Mouse (Mus musculus) yolk sac, embryonic 10.5 days (tissue): ENCODE data around the gene Scamp3.
"Not testable (repeated sequence)": the region's sequence is repeated elsewhere in the genome, so short reads cannot be mapped to it uniquely, and the experiment has no call there.

Source experiments
- DNase-seq: peaks from one replicate; pipeline ENCODE4 v3.0.0-alpha.2; 2017; ENCODE audit warnings: low spot score

Gene Scamp3

GRCm38 (mm10) chr3:89199839-89200238 lies 22.6 kb downstream of the Scamp3 start:
- DNase-seq = no peak

DNA sequence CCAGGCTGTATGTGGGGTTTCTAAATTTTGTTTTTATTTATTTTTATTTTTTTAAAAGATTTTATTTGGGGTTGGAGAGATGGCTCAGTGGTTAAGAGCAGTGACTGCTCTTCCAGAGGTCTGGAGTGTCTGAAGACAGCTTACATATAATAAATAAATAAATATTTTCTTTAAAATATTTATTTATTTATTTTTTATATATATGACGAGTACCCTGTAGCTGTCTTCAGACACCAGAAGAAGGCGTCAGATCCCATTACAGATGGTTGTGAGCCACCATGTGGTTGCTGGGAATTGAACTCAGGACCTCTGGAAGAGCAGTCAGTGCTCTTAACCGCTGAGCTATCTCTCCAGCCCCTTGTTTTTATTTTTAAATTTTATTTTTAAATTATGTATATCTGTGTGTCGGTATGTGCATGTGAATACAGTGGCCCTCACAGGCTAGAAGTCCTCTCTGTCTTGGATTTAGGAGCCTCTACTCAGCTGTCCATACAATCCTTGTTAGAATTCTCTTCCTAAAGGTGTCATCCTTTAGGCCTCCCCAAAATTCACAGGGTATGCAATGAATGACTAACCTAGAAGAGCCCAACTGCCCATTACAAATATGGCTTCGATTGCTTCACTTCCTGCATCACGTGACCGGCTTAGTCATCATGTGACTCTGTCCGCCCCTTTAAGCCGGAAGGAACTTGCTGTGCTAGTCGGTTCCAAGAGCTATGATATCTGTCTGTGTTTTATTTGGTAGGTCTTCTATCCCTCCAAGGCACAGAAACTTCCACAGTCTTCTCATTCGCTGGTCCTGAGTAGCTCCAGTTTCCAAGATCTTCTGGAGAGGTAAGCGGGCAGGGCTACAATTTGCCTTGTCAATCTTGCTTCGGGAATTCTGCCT lies 25.2 kb downstream of the Scamp3 start, which contains the start of gene Gba:
Gene Gba (plus strand): TSS at position 676 of the 889 bp plus-strand sequence.
- peak; percentile 86 for DNase-seq

- no peak for DNase-seq
Observed at GRCm38 (mm10) chr3:89203142-89203514, 25.9 kb downstream of the Scamp3 start.

- no peak for DNase-seq
Observed at GRCm38 (mm10) chr3:89206079-89206478, 28.8 kb downstream of the Scamp3 start.

GRCm38 (mm10) chr3:89206695-89207094 lies 29.4 kb downstream of the Scamp3 start:
- no peak for DNase-seq

DNA sequence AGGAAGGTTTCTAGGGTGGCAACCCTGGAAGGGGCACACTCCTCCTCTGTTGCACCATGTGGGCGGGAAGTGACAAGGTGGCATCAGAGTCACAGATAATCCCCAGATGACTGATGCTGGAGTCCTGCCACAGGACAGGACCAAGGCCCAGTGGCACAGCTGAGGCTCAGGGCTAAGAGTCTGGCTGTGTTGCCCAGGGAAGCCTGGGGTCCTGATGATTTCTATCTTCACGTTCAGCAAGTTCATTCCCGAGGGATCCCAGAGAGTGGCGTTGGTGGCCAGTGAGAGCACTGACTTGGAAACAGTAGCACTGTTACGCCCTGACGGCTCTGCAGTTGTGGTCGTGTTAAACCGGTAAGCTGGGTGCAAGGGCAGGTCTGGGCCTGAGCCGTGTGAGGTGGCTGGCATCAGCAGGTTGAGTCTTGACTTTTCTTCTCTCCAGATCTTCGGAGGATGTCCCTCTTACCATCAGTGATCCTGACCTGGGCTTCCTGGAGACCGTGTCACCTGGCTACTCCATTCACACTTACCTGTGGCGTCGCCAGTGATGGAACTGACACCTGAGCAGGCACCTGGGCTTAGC lies 30.9 kb downstream of the Scamp3 start:
- no peak for DNase-seq

- no peak for DNase-seq
Observed at GRCm38 (mm10) chr3:89208736-89209135, 31.5 kb downstream of the Scamp3 start.

- no peak for DNase-seq
Observed at GRCm38 (mm10) chr3:89209731-89210130, 32.5 kb downstream of the Scamp3 start.

DNA sequence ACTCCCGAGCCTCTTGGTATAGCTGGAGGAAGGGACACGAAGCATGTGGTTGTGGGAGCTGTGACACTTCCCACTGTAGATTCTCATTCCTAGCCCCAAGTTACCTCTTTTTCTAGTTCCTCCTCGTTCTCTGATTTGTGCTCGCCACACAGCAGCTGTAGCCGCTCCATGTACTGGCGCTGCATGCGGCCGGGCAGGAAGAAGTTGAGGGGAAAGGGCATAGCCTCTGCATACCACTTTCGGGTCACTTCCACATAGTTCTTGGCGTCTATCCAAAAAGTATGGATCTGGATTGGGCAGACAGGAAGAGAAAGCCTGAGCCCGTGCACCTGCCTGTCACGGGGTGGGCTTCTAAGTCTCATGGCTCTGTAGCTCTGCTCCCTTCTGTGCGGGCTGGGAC lies 32.9 kb downstream of the Scamp3 start:
- DNase-seq = no peak

- DNase-seq = no peak
Observed at GRCm38 (mm10) chr3:89210731-89211130, 33.5 kb downstream of the Scamp3 start.

GRCm38 (mm10) chr3:89213803-89214530 lies 36.7 kb downstream of the Scamp3 start:
- DNase-seq = peak; percentile 94

- no peak for DNase-seq
Observed at GRCm38 (mm10) chr3:89214681-89215411, 37.6 kb downstream of the Scamp3 start, which contains the start of gene Thbs3. TSS of gene Thbs3 (plus strand) at chr3:89215180.

DNA sequence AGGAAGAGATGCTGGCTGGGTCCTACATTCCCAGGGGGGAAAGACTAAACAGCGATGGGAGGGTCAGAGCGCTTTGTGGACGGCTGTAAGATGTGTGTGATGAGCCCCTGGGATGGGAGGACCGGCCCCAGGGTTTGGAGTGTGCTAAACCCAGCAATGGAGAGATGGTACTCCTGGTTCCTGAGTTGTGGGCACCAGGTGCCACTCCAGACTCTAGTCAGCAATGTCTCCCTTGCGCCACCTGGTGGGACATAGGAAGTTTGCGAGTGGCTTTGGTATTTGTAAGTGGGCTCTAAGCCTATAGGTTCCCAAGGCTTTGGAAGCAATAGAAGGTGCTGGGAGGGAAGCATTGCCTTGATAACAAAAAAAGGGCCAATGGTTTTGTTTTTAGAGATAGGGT lies 38.6 kb downstream of the Scamp3 start:
- peak; percentile 77 for DNase-seq

DNA sequence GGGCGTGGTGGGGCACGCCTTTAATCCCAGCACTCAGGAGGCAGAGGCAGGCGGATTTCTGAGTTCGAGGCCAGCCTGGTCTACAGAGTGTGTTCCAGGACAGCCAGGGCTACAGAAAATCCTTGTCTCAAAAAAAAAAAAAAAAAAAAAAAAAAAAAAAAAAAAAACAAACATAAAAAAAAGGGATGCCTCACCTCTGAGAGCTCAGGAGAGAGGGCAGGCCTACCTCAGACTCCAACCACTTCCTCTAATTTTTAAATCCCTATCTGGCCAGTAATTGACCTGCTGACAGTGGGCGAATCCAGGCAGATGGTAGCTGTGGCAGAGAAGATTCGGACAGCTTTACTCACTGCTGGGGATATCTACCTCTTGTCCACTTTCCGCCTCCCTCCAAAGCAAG lies 39.1 kb downstream of the Scamp3 start:
- not testable (repeated sequence) for DNase-seq

- no peak for DNase-seq
Observed at GRCm38 (mm10) chr3:89218271-89218670, 41.0 kb downstream of the Scamp3 start.

- DNase-seq = no peak
Observed at GRCm38 (mm10) chr3:89219546-89219945, 42.3 kb downstream of the Scamp3 start.

DNA sequence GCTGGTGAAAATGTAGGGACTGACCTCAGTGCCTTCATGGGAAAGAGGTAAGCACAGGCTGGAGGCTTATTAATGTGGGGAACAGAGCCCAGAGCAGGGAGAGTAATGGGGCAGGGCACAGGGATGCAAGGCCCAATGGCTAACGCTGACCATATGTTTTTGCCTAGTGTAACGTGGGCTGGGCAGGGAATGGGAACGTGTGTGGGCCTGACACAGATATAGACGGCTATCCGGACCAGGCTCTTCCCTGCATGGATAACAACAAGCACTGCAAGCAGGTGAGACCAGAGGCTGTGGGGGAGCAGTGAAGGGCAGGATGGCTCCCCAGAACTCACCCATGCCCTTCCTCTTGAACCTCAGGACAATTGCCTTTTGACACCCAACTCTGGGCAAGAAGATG lies 43.9 kb downstream of the Scamp3 start:
- DNase-seq = no peak

GRCm38 (mm10) chr3:89224796-89225195 lies 47.5 kb downstream of the Scamp3 start:
- DNase-seq = no peak

DNA sequence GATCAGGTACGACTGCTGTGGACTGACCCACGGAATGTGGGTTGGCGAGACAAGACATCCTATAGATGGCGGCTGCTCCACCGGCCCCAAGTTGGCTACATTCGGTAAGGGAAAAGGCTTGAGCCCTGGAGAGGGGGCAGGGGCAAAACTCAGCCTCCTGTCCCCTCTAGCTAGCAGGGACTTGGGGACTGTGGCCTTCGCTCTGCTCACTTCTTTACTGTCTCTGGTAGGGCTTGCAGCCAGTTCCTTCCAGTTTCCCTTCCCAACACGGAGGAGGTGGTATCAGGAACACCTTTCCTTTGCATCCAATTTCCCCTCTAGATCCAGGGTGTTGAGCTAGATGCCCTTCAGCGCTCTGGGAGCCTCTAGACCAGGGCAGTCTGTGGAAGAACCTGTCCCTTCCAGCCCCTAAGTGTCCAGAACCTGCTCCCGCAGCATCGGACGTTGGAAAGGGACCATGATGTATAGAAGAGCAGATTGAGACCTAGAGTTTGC lies 48.1 kb downstream of the Scamp3 start:
- DNase-seq = no peak

DNA sequence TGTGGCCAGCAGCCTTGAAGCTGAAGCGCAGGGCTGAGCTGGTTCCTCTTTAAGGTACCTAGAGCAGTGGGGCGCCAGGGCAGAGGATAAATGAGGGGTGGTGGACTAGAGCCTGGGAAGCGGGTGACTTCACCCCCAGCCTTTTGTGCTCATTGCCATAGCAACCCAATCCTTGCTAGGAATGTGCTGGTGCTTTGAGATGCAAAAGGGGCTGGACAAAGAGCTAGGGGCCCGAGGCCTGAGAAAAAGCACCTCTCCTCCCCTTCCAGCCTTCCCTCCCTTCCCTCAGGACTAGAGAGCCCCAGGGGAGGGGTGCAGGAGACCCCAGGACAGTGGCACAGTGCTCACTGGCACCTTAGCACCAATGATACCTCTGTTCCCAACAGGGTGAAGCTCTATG lies 48.6 kb downstream of the Scamp3 start:
- no peak for DNase-seq

DNA sequence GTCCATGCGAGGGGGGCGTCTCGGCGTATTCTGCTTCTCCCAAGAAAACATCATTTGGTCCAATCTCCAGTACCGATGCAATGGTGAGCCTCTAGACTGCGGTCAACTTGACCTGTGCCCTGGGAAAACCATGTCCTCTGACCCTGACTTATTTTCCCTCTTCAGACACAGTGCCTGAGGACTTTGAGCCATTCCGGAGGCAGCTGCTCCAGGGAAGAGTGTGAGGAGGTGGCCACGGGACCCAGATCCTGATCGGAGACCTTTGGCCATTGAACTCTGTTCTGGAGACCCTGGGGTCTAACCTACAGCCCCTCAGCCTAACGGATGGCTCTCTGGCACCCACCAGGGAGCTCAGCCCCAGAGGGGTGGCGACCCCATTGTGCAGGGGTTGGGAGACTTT lies 49.1 kb downstream of the Scamp3 start:
- peak; percentile 83 for DNase-seq

- DNase-seq = no peak
Observed at GRCm38 (mm10) chr3:89226900-89227299, 49.6 kb downstream of the Scamp3 start, which contains the start of gene Mtx1. TSS of gene Mtx1 (minus strand) at chr3:89227088.
